Mouse (Mus musculus): Measurements from ENCODE around the gene Gins1. TPM values are rescaled to one million over a fixed set of nuclear protein-coding genes. Genes with fewer than 3 reads are reported as not detected.

Gene Gins1
- polyA plus RNA-seq, 1 experiment: 1.9 TPM

GRCm38 (mm10) chr2:150978791-150979190, 73.6 kb downstream of the Gins1 start:
- WGBS: 79% methylated on average over 3 of the region's 3 CpGs
- H3K27me3 ChIP-seq (ENCODE audit: control insufficient read depth, insufficient read depth, low read length): no peaks in the 10 kb centered on the region
- H3K36me3 ChIP-seq (ENCODE audit: control insufficient read depth, insufficient read depth, low read length): no peaks in the 10 kb centered on the region
- no peak for TF ChIP-seq POLR2A (IDR thresholded peaks at IDR 0.05; ENCODE audit: low read depth, low read length)
- no peak for TF ChIP-seq CTCF (IDR thresholded peaks at IDR 0.05; ENCODE audit: extremely low read depth, insufficient read depth, insufficient read length, insufficient replicate concordance)
- no peak for DNase-seq (ENCODE audit: low read depth in 1 of 2, low spot score in 2 of 2)
- no peak overlapping the region for H3K4me3 ChIP-seq (ENCODE audit: extremely low read depth, insufficient read depth, insufficient read length)
- H3K4me1 ChIP-seq (ENCODE audit: control insufficient read depth, insufficient read depth, insufficient read length): no peaks in the 10 kb centered on the region
- no peak overlapping the region for H3K27ac ChIP-seq (ENCODE audit: insufficient read depth, low read length)

DNA sequence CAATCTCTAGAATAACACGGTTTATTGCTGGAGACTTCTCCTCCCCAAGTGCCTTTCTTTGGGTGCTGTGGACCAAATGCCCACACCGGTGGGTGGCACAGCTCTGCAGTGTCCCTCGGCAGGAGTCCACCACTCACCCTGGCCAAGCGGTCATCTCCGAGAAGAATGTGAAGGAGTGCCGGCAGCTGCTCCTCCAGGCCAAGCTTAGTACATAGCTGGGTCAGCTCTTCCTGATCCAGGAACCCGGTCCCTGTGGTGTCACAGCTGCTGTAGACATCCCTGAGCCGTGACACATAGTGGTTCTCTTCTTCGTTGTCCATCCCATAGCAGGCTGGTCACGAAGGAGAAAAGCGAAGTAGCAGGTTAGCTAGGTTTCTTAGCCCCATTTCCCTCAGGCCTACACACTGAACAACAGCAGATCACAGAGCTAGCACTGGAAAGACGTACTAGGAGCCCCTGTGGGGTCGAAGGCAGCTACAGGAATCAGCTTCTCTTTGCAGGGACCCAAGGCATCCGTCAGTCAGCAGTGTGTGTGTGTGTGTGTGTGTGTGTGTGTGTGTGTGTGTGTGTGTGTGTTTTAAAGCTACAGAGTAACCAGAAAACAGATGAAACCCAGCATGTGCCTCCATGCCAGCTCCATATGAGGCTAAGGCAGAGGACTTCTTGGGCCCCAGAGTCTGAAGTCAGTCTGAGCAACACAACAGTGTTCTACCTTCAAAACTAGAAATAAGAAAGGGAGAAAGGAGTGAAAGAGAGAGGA, 74.8 kb downstream of the Gins1 start:
- no peak overlapping the region for H3K4me3 ChIP-seq (ENCODE audit: extremely low read depth, insufficient read depth, insufficient read length)
- DNase-seq (ENCODE audit: low read depth in 1 of 2, low spot score in 2 of 2): no peak
- H3K4me1 ChIP-seq (ENCODE audit: control insufficient read depth, insufficient read depth, insufficient read length): no peaks in the 10 kb centered on the region
- H3K27me3 ChIP-seq (ENCODE audit: control insufficient read depth, insufficient read depth, low read length): no peaks in the 10 kb centered on the region
- TF ChIP-seq POLR2A (IDR thresholded peaks at IDR 0.05; ENCODE audit: low read depth, low read length): no peak
- TF ChIP-seq CTCF (IDR thresholded peaks at IDR 0.05; ENCODE audit: extremely low read depth, insufficient read depth, insufficient read length, insufficient replicate concordance): no peak
- no peaks in the 10 kb centered on the region for H3K36me3 ChIP-seq (ENCODE audit: control insufficient read depth, insufficient read depth, low read length)
- WGBS: 89% methylated on average over 14 of the region's 14 CpGs
- H3K27ac ChIP-seq (ENCODE audit: insufficient read depth, low read length): no peak overlapping the region

Other genes starting within 250 kb of the Gins1 start
- gene Acss1, start 236.9 kb upstream of the Gins1 start, polyA plus RNA-seq (2012; rRNA removed): 76.7 and 121 TPM in 2 replicates
- gene Vsx1, start 216.0 kb upstream of the Gins1 start, polyA plus RNA-seq (2012; rRNA removed): not detected in 2 replicates
- 26.3 and 31.7 TPM in 2 replicates for gene Entpd6, start 156.4 kb upstream of the Gins1 start, polyA plus RNA-seq (2012; rRNA removed)
- 25.7 and 28.9 TPM in 2 replicates for gene Pygb, start 118.7 kb upstream of the Gins1 start, polyA plus RNA-seq (2012; rRNA removed)
- 44.3 and 48.0 TPM in 2 replicates for gene Abhd12, start 659 bp upstream of the Gins1 start, polyA plus RNA-seq (2012; rRNA removed)
- gene Ninl, start 134.0 kb downstream of the Gins1 start, polyA plus RNA-seq (2012; rRNA removed): 1.8 and 2.1 TPM in 2 replicates
- 1.5 and 1.6 TPM in 2 replicates for gene Nanp, start 134.0 kb downstream of the Gins1 start, polyA plus RNA-seq (2012; rRNA removed)
- gene Gm14151, start 186.9 kb downstream of the Gins1 start, polyA plus RNA-seq (2012; rRNA removed): not detected in 2 replicates
- not detected in 2 replicates for gene Gm14147, start 192.8 kb downstream of the Gins1 start, polyA plus RNA-seq (2012; rRNA removed)

All from spleen, adult 2 months (tissue).